Mouse (Mus musculus): ENCODE measurements around the gene Pakap.

DNA sequence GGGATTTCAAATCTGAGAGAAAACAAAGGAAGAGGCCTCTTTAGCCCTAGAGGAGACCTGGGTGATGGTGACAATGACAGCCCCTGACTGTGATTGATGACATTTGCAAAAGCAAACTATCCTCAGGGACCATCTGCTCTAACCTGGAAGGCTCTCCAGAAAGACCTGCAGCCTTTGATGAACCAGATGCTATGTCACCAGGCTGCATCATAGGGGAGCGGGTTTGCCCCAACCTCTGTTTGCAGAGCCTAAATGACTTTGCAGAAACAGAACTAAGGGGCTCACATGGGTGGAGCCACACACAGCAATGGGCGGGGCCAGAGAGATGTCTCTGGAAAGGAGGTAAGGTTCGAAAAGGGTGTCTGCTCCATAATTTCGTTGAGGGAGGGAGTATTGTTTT lies 265.1 kb downstream of the Pakap start:
- TF ChIP-seq POLR2A (IDR thresholded peaks at IDR 0.05; ENCODE audit: low read depth, low read length) = no peak
- TF ChIP-seq CTCF (conservative IDR thresholded peaks at IDR 0.05; ENCODE audit: insufficient read depth, insufficient read length, low read depth, low read length) = no peak
